Mouse (Mus musculus) forebrain, embryonic 10.5 days (tissue): ENCODE results near the gene Slc29a1. TPM values are rescaled to one million over a fixed set of nuclear protein-coding genes. Genes with fewer than 3 reads are reported as not detected.

Experiments
- DNase-seq: peaks from one replicate; pipeline ENCODE4 v3.0.0-alpha.2; 2017; ENCODE audit warnings: low spot score; ENCODE audit errors: extremely low spot score
- H3K27ac ChIP-seq: fragments of 300-500 bp; sonication (generic); 2 replicates; pipeline ENCODE4 v1.5.1; 2016; ENCODE audit warnings: mild to moderate bottlenecking
- H3K27me3 ChIP-seq: fragments of 300-500 bp; sonication (generic); 2 replicates; pipeline ENCODE4 v1.6.1; 2016; ENCODE audit warnings: mild to moderate bottlenecking; ENCODE audit not compliant: poor library complexity, severe bottlenecking
- H3K36me3 ChIP-seq: fragments of 300-500 bp; sonication (generic); replicated peaks from 2 replicates; pipeline ENCODE4 v1.6.1; 2016; ENCODE audit warnings: mild to moderate bottlenecking, moderate library complexity
- H3K4me1 ChIP-seq: fragments of 300-500 bp; sonication (generic); 2 replicates; pipeline ENCODE4 v1.6.1; 2016
- H3K4me3 ChIP-seq: fragments of 300-500 bp; sonication (generic); 2 replicates; pipeline ENCODE4 v1.5.1; 2016; ENCODE audit warnings: mild to moderate bottlenecking, moderate library complexity
- H3K9me3 ChIP-seq: fragments of 300-500 bp; sonication (generic); 2 replicates; pipeline ENCODE4 v1.6.1; 2016; ENCODE audit warnings: mild to moderate bottlenecking, moderate library complexity
- WGBS: fragments of 180-500 bp; shearing (Covaris S2); methylation state at CpG from one replicate; pipeline ENCODE4 v1.1.7; 2016; 5-methylcytosine and 5-hydroxymethylcytosine counted together
- polyA plus RNA-seq: library from polyadenylated mRNA; unstranded; fragments of >200 nt; fragmentation: Nextera tagmentation; extraction: Ambion mirVana; gene quantifications from 2 replicates; pipeline ENCODE4 v1.2.1, GENCODE M21; 2016

The Slc29a1 gene
- polyA plus RNA-seq, 1 experiment from 2014 or later: 76.3 TPM

DNA sequence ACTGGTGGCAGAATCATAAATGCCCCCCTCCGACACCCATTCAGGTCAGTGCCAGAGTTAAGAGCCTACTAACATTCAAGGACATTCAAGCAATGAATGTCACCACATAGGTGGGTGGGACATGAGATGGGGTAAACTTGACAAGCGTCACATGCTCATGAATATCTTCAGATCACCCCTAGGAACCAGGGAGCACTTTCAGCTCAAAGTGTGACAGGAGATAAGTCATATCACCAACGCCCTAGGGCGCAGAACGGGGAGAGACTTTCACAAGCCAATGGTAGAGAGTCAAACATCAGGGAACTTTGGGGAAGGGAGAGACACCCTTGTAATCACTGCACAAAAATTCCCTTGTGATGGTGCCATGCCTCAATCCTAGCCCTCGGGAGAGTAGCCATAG is 17.2 kb downstream of the Slc29a1 start:
- peaks cover 13% of the 10 kb centered on the region for H3K36me3 ChIP-seq
- peaks cover 11% of the 10 kb centered on the region; the same call in 1 of the 2 replicates for H3K9me3 ChIP-seq
- no peak for DNase-seq
- H3K4me3 ChIP-seq: no peak overlapping the region
- WGBS: 94% methylated on average over 6 of the region's 6 CpGs
- peaks cover 37% of the 10 kb centered on the region for H3K4me1 ChIP-seq
- H3K27ac ChIP-seq: no peak overlapping the region
- H3K27me3 ChIP-seq: no peaks in the 10 kb centered on the region

DNA sequence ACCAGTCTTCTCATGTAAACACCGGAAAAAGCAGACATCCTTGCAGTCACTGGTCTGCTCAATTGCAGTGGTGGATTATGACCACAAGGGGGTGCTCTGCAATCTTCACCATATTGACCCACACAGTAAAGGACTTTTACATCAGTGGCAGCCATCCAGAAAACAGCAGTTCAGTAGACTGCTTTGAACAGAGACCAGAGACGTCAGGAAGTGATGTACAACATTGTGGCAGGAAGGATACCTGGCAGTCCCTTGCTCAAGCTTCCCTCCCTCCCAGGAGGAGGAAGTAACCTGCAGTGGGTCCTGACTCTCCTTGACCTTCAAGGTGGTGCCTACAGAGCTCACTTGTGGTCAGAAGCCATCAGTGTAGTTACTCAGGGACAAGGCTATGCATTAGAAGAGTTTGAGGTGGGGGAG is 17.8 kb downstream of the Slc29a1 start:
- H3K27ac ChIP-seq: no peak overlapping the region
- WGBS: 22% methylated on average over 2 of the region's 2 CpGs
- peaks cover 5% of the 10 kb centered on the region; the same call in 1 of the 2 replicates for H3K9me3 ChIP-seq
- H3K4me3 ChIP-seq: no peak overlapping the region; the same call in 1 of the 2 replicates
- H3K36me3 ChIP-seq: peaks cover 7% of the 10 kb centered on the region
- peak; percentile 72 for DNase-seq
- H3K4me1 ChIP-seq: peaks cover 37% of the 10 kb centered on the region
- H3K27me3 ChIP-seq: no peaks in the 10 kb centered on the region

DNA sequence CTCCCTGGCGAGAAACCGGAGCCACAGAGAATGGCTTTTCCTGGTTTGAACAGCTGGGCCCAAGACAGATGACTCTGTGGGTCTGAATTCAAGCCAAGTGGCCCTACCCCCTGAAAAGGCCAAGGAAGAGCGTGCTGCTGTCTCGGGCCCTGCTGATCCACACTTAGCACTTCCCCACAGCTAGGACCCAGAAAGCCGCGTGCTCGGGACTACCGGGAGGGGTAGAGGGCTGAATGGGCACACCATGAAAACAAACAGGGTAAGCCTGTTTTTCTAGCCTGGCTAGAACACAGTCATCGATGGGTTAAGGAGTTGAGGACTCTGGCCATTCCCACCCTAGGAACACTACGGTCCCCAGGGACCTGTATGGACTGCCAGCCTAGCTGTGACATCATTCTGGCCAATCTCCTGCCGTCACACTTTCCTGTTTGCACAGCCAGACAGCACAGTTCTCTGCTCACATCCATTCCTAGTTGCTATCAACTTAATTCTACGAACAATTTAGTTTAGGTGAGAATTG is 18.4 kb downstream of the Slc29a1 start:
- no peak for DNase-seq
- Histone ChIP-seq H3K36me3 (peaks cover 2% of the 10 kb centered on the region), H3K4me3 (no peak overlapping the region), H3K27ac (no peak overlapping the region), H3K9me3 (no peaks in the 10 kb centered on the region), H3K27me3 (no peaks in the 10 kb centered on the region), H3K4me1 (peaks cover 32% of the 10 kb centered on the region)
- WGBS: 51% methylated on average over 12 of the region's 12 CpGs

DNA sequence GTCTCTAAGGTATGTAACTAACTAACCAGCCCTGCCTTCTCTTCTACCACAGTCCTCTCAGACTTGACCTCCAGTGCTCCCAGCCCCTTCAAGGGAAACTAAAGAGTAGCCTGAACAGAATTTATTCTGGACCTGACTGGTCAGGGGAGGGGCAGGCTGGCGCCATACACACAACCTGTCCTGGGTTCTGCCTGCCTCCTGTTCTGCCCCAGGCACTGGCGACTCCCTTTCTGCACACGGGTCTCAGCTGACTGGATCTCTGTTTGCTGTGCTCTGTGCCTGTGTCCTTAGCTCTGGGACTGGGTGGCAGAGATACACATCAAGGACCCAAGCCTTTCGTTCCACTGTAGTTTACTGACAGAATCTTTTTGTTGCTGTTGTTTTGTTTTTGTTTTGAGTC is 19.9 kb downstream of the Slc29a1 start:
- no peak for DNase-seq
- Histone ChIP-seq H3K36me3 (no peaks in the 10 kb centered on the region), H3K4me1 (peaks cover 26% of the 10 kb centered on the region), H3K27me3 (no peaks in the 10 kb centered on the region), H3K9me3 (no peaks in the 10 kb centered on the region), H3K27ac (no peak overlapping the region), H3K4me3 (no peak overlapping the region)
- WGBS: 92% methylated on average over 4 of the region's 4 CpGs

DNA sequence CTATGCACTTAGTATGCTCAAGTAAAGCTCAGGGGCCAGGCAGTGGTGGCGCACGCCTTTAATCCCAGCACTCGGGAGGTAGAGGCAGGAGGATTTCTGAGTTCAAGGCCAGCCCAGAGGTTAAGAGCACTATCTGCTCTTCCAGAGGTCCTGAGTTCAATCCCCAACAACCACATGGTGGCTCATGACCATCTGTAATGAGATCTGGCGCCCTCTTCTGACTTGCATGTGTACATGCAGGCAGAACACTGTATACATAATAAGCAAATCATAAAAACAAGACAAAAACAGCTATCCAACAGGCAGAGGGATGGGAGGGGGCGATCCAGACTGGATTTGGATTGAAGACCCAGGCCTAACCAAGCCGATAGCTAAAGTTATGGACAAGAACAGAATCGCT is 20.6 kb downstream of the Slc29a1 start:
- Histone ChIP-seq H3K4me3 (no peak overlapping the region), H3K27me3 (no peaks in the 10 kb centered on the region), H3K36me3 (no peaks in the 10 kb centered on the region), H3K9me3 (no peaks in the 10 kb centered on the region), H3K27ac (no peak overlapping the region), H3K4me1 (peaks cover 26% of the 10 kb centered on the region)
- 76% methylated on average over 7 of the region's 7 CpGs for WGBS
- DNase-seq: no peak

DNA sequence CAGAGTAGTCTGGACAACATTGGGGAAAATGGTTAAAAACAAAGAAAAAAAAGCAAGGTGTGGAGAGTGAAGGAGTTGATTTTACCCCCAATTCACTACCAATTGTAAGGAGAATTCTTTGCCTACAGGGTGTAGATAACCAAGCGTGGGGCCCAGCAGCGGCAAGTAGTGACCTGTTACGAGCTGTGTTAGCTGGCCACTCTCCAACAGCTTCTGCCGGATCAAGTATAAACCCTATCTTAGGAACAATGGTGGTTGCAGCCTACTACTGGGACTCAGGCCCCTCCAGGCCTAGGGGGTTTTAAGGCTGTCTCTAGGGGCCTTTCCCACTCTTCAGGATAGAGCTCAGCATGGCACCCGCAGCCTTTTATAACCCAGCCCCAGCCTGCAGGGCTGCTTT is 21.2 kb downstream of the Slc29a1 start:
- Histone ChIP-seq H3K4me1 (peaks cover 30% of the 10 kb centered on the region), H3K4me3 (no peak overlapping the region), H3K36me3 (no peaks in the 10 kb centered on the region), H3K9me3 (no peaks in the 10 kb centered on the region), H3K27me3 (no peaks in the 10 kb centered on the region), H3K27ac (no peak overlapping the region)
- DNase-seq: no peak
- 69% methylated on average over 5 of the region's 5 CpGs for WGBS

DNA sequence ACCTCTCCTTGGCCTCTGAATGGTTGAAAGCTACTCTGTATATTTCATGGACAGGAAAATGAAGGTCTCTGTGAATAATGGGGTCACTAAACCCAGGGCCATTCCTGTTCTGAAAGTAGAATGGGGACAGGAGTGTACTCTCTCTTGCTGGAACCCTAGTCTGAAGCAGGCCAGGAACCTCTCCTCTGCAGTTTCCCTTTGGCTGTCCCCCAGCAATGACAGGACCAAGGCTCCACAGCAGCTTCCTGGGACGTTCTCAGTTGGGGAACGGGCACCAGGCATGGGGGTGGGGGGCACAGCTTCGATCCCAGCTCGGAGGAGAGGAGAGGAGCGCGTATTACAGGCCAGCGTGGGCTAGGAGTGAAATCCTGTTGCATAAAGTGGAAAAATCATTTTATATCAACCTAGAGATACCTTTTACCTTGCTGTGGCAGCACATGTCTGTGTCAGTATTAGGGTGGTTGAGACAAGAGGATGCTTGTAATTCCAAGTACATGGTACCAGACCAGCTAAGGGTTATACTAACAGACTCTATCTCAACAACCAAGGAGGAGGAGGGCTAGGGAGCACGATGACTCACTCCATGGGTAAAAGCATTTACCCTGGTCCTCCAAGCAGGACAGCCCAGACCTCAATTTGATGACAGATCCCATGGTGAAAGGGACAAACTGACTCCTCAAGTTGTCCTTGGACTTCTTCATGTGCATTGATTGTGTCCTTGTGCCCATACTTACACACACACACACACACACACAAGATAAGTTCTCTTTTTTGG is 24.1 kb downstream of the Slc29a1 start:
- Histone ChIP-seq H3K36me3 (peaks cover 22% of the 10 kb centered on the region), H3K4me3 (peak overlapping the region; percentile 83), H3K4me1 (peaks cover 37% of the 10 kb centered on the region), H3K9me3 (no peaks in the 10 kb centered on the region), H3K27me3 (no peaks in the 10 kb centered on the region), H3K27ac (peak overlapping the region; percentile 99)
- 87% methylated on average over 8 of the region's 8 CpGs for WGBS
- no peak for DNase-seq

DNA sequence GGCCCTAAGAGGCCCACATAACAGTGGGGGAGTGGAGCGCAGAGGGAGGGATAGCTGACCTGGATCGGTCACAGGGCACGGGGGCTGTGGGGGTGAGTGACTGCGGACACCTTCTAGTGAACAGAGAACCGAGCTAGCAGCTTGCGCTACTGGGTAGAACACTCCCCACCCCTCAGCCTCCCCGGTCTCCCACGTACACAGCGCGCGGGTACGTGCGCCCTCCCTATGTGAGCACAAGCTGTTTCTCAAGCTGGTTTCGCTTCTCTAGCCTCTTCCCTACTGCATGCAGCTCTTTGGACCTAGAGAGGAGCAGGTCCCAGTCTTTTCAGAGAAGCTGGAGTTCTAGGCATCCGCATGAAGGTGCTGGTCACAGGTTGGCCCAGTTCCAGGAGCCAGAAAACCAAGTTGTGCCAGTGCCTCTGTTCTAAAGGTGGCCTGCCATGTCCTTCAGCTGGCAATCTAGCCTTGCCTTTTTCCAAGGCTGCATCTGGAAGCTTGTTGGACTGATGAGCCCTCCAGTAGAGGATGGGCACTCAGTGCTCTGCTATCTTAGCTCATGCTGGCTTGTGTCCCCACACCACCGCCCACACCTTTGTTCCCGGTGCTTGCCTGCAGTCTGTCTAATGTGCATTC is 25.2 kb downstream of the Slc29a1 start:
- Histone ChIP-seq H3K9me3 (no peaks in the 10 kb centered on the region), H3K36me3 (peaks cover 33% of the 10 kb centered on the region), H3K4me3 (peak overlapping the region; percentile 83), H3K4me1 (peaks cover 48% of the 10 kb centered on the region), H3K27ac (peak overlapping the region; percentile 99), H3K27me3 (no peaks in the 10 kb centered on the region)
- DNase-seq: peak; percentile 65
- 4% methylated on average over 17 of the region's 17 CpGs for WGBS

DNA sequence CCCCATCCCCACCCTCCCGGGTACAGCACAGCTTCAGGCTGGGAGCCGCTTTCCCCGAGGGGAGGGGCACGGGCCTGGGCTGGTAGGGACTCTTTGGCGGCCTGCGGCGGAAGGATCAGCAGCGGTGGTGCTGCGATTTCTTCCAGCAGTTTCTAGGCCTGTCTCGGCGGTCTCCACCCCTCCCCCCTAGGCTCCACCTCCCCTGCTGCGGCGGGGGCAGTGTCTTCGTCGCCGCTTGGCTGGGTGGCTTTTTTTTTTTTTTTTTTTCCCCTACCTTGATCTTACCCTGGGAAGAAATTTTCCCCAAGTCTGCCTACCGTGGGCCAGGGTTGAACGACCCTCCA is 25.7 kb downstream of the Slc29a1 start:
- peaks cover 38% of the 10 kb centered on the region for H3K36me3 ChIP-seq
- no peaks in the 10 kb centered on the region for H3K27me3 ChIP-seq
- H3K9me3 ChIP-seq: no peaks in the 10 kb centered on the region
- H3K4me3 ChIP-seq: peak overlapping the region; percentile 83
- peak; percentile 94 for DNase-seq
- 0% methylated on average over 18 of the region's 18 CpGs for WGBS
- peaks cover 52% of the 10 kb centered on the region for H3K4me1 ChIP-seq
- peak overlapping the region; percentile 99 for H3K27ac ChIP-seq

DNA sequence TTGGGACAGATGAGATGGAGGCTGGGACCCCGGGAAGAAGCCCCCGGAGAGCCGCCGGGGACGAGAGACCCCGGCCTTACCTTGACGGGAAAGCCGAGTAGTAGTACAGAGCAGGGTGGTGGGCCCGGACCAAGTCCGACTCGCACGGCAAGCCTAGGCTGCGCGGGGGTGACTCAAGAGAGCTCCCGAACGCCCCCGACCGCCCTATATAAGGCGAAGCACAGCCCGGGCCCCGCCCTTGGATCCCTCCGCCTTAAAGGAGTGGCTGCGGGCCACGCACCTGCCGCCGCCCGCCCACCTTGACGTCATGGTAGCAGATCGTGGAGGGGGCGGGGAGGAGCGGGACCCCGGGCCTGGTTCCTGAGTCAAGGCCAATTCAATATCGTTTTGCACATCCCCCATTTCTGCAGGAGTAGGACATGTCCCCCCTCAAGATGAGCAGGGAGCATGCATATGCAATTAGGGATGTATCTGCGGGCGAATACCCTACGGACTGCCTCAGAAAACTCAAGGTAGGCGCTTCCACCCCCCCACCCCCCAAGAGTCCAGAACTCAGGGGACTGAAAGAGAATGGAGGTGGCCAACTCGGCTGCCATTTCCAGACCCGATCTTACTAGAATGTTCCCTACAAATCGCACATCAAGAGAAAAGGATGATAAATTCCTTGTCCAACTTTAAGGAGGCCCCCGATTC is 26.2 kb downstream of the Slc29a1 start, which contains the start of gene Hsp90ab1:
TSS of gene Hsp90ab1 (minus strand) at position 185 of the 693 bp plus-strand sequence.
- H3K4me1 ChIP-seq: peaks cover 56% of the 10 kb centered on the region

DNA sequence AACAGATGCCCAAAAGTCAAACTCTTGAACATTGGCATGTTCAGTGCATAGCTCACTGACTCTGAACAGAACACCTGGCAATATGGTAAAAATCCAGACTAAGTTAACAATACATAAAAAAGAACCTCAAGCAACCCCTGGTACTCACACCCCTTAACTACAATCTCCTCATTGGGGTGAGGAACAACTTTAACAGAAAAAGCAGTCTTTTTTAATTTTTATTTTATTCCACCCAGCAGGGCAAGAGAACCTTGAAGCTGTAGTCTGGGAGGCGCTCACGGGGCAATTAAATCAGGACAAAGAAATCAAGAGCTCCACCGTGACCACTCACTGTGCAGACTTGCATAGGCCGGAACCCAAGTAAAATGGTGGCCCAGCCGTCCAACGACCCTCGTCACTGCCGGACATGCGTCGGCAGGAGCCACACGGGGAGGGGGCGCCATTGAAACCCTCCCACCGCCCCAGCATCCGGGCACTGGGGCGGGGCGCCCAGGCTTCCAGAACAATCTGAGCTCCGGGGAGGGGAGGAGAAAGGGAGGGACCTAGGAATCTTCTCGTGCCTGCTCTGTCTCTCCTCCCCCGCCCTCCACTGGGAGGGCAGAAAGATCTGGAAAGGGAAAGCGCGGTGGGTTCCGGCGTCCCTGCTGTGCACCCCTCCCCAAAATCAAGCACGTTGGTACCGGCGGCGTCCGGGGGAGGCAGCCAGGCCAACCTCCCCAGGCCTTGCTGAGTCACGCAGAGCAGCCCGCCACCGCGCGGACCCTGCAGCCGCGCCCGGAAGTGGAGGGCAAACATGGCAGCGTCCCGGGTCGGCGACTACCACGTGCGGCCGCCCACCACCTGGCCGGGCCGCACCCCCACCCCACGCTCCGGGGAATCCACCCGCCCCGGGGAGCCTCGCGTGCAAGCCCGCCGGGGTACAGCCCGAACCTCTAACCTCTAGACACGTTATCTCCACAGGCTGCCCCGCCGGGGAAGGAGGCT is 27.0 kb downstream of the Slc29a1 start:
- Histone ChIP-seq H3K9me3 (no peaks in the 10 kb centered on the region), H3K4me1 (peaks cover 62% of the 10 kb centered on the region), H3K36me3 (peaks cover 51% of the 10 kb centered on the region), H3K27ac (peak overlapping the region; percentile 99), H3K27me3 (no peaks in the 10 kb centered on the region), H3K4me3 (peak overlapping the region; percentile 83)
- peak; percentile 87 for DNase-seq
- WGBS: under 1% methylated on average over 56 of the region's 57 CpGs

More for the DNA sequence above, 26.2 kb downstream of the Slc29a1 start, which contains the start of gene Hsp90ab1:
- Histone ChIP-seq H3K9me3 (no peaks in the 10 kb centered on the region), H3K4me3 (peak within 1 kb of the TSS; percentile 83), H3K36me3 (peaks cover 43% of the 10 kb centered on the region), H3K27me3 (no peaks in the 10 kb centered on the region), H3K27ac (peak within 1 kb of the TSS; percentile 99)
- WGBS: under 1% methylated on average over 41 of the region's 41 CpGs
- peak; percentile 99 for DNase-seq

DNA sequence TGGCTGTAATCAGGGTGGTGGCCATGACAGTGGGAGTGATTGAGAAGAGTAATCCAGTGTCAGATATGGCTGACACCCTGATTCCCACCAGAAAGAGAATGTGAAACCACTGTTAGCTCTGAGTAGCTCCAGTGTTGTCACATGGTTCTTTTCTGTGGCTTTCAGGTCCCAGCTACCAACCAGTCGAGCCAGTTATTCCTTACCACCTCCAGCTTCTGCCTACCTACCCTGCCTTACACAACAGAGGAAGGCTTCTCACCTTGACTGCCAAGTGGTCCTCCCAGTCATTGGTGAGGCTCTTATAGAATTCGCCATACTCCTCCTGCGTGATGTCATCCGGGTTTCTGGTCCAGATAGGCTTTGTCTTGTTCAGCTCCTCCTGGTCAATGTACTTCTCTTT is 29.4 kb downstream of the Slc29a1 start:
- H3K4me3 ChIP-seq: peak overlapping the region; percentile 83
- WGBS: 76% methylated on average over 4 of the region's 4 CpGs
- DNase-seq: no peak

More for the DNA sequence above, 29.4 kb downstream of the Slc29a1 start:
- peaks cover 75% of the 10 kb centered on the region for H3K36me3 ChIP-seq
- H3K27ac ChIP-seq: no peak overlapping the region
- no peaks in the 10 kb centered on the region for H3K9me3 ChIP-seq
- peaks cover 81% of the 10 kb centered on the region for H3K4me1 ChIP-seq
- H3K27me3 ChIP-seq: no peaks in the 10 kb centered on the region
